Mouse (Mus musculus): ENCODE data around the gene Anapc13. TPM values are rescaled to one million over a fixed set of nuclear protein-coding genes. Genes with fewer than 3 reads are reported as not detected.

Gene Anapc13
- total RNA-seq, 2 experiments from 2014 or later, result 333 to 359 TPM

Other genes starting within 250 kb of the Anapc13 start
- gene Ky, start 120.5 kb upstream of the Anapc13 start, total RNA-seq (2021), result under 1 TPM; 0.56 to 0.99 TPM
- gene Cep63, start 238 bp downstream of the Anapc13 start, total RNA-seq (2021), result 10 to 100 TPM; 39.6 to 41.1 TPM
- gene Amotl2, start 90.4 kb downstream of the Anapc13 start, total RNA-seq (2021), result 100 to 1,000 TPM; 219 to 385 TPM
- gene Ryk, start 208.6 kb downstream of the Anapc13 start, total RNA-seq (2021), result 10 to 100 TPM; 61.3 to 71.5 TPM

Data from adrenal gland, postnatal 36 days (tissue).